Mouse (Mus musculus) heart, adult 2 months (tissue): ENCODE results near the gene Iqsec1.

Source experiments
- CTCF ChIP-seq: fragments of 200-600 bp; IDR thresholded peaks from 2 replicates; pipeline ENCODE4 v1.8.1; 2022; ENCODE audit warnings: antibody characterized with exemption, mild to moderate bottlenecking, moderate library complexity
- EP300 ChIP-seq: fragments of 200-500 bp; IDR thresholded peaks from 2 replicates; pipeline ENCODE4 v1.6.1; 2011; ENCODE audit warnings: low read depth, low read length, control low read depth; ENCODE audit not compliant: insufficient read depth
- POLR2A ChIP-seq: fragments of 200-500 bp; IDR thresholded peaks from 2 replicates; pipeline ENCODE4 v1.6.1; 2011; ENCODE audit warnings: mild to moderate bottlenecking, low read depth, low read length, control low read depth; ENCODE audit not compliant: insufficient read depth

- TF ChIP-seq CTCF (no peak), POLR2A (no peak), EP300 (no peak)
Observed at GRCm38 (mm10) chr6:90668693-90669092, 319.8 kb downstream of the Iqsec1 start.
